Mouse (Mus musculus) MEL (cell line): ENCODE results near the gene Cd274. TPM values are rescaled to one million over a fixed set of nuclear protein-coding genes. Genes with fewer than 3 reads are reported as not detected.

ENCODE experiments used
- DNase-seq: peaks from one replicate; pipeline ENCODE4 v3.0.0; 2011; ENCODE audit warnings: low read depth, low spot score
- H3K27ac ChIP-seq: 2 replicates; pipeline ENCODE4 v1.5.1; 2012; ENCODE audit warnings: low read depth, mild to moderate bottlenecking, control low read depth, low read length, moderate library complexity; ENCODE audit not compliant: control insufficient read depth
- H3K27me3 ChIP-seq, 2 experiments: fragments of 150-350 bp in 1 of 2; sonication (generic) in 1 of 2; 2 replicates each; pipeline ENCODE4 v1.6.1; 2012; ENCODE audit warnings: low read length in 2 of 2, mild to moderate bottlenecking in 2 of 2, improper control_type of control experiment in 1 of 2, moderate library complexity in 1 of 2; ENCODE audit not compliant: insufficient read depth in 2 of 2, control insufficient read depth in 1 of 2
- H3K36me3 ChIP-seq, 2 experiments: 2 replicates each; pipeline ENCODE4 v1.6.1; 2012 to 2014; ENCODE audit warnings: low read length in 2 of 2, improper control_type of control experiment in 1 of 2, inconsistent platforms in 1 of 2, mild to moderate bottlenecking in 1 of 2; ENCODE audit not compliant: insufficient read depth in 2 of 2, control insufficient read depth in 1 of 2
- H3K4me1 ChIP-seq, 2 experiments: fragments of 150-350 bp in 1 of 2; sonication (generic) in 1 of 2; 2 replicates each; pipeline ENCODE4 v1.6.1; 2012; ENCODE audit warnings: low read length in 2 of 2, improper control_type of control experiment in 1 of 2, mild to moderate bottlenecking in 1 of 2; ENCODE audit not compliant: insufficient read depth in 2 of 2, control insufficient read depth in 1 of 2
- H3K4me3 ChIP-seq, 2 experiments: fragments of 150-350 bp in 1 of 2; sonication (generic) in 1 of 2; 2 replicates each; pipeline ENCODE4 v1.5.1; 2012; ENCODE audit warnings: low read depth in 2 of 2, low read length in 2 of 2, mild to moderate bottlenecking in 2 of 2, moderate library complexity in 2 of 2, control low read depth in 1 of 2, improper control_type of control experiment in 1 of 2; ENCODE audit not compliant: control insufficient read depth in 1 of 2, insufficient read depth in 1 of 2
- H3K79me2 ChIP-seq: 2 replicates; pipeline ENCODE4 v1.6.1; 2012; ENCODE audit warnings: mild to moderate bottlenecking, low read length, moderate library complexity; ENCODE audit not compliant: control insufficient read depth, poor library complexity, insufficient read depth
- H3K9ac ChIP-seq: 2 replicates; pipeline ENCODE4 v1.6.1; 2012; ENCODE audit warnings: low read depth, mild to moderate bottlenecking, control low read depth, low read length, moderate library complexity; ENCODE audit not compliant: control insufficient read depth, poor library complexity, severe bottlenecking
- H3K9me3 ChIP-seq: fragments of 150-350 bp; sonication (generic); replicated peaks from 2 replicates; pipeline ENCODE4 v1.6.1; 2012; ENCODE audit warnings: mild to moderate bottlenecking, low read length, improper control_type of control experiment, moderate library complexity; ENCODE audit not compliant: insufficient read depth
- BHLHE40 ChIP-seq: IDR thresholded peaks from 2 replicates; pipeline ENCODE4 v1.6.1; 2012; ENCODE audit warnings: low read depth, mild to moderate bottlenecking, inconsistent platforms, low read length, improper control_type of control experiment, borderline replicate concordance
- CHD1 ChIP-seq: IDR thresholded peaks from 2 replicates; pipeline ENCODE4 v1.6.1; 2012; ENCODE audit warnings: low read depth, mild to moderate bottlenecking, inconsistent platforms, low read length, improper control_type of control experiment
- CHD2 ChIP-seq: IDR thresholded peaks from 2 replicates; pipeline ENCODE4 v1.6.1; 2011; ENCODE audit warnings: low read length, improper control_type of control experiment
- ELF1 ChIP-seq: IDR thresholded peaks from 2 replicates; pipeline ENCODE4 v1.6.1; 2014; ENCODE audit warnings: low read depth, mild to moderate bottlenecking, inconsistent platforms, low read length, improper control_type of control experiment, moderate library complexity
- ETS1 ChIP-seq: IDR thresholded peaks from 2 replicates; pipeline ENCODE4 v1.6.1; 2012; ENCODE audit warnings: low read depth, mild to moderate bottlenecking, inconsistent platforms, low read length, improper control_type of control experiment, moderate library complexity
- GABPA ChIP-seq: IDR thresholded peaks from 2 replicates; pipeline ENCODE4 v1.6.1; 2012; ENCODE audit warnings: low read depth, mild to moderate bottlenecking, inconsistent platforms, low read length, improper control_type of control experiment, moderate library complexity
- GATA1 ChIP-seq: IDR thresholded peaks from 2 replicates; pipeline ENCODE4 v1.6.1; 2011; ENCODE audit warnings: low read depth, low read length, improper control_type of control experiment
- HCFC1 ChIP-seq: IDR thresholded peaks from 2 replicates; pipeline ENCODE4 v1.6.1; 2012; ENCODE audit warnings: low read depth, mild to moderate bottlenecking, inconsistent platforms, low read length, improper control_type of control experiment, moderate library complexity
- JUND ChIP-seq: IDR thresholded peaks from 2 replicates; pipeline ENCODE4 v1.6.1; 2011; ENCODE audit warnings: low read depth, mild to moderate bottlenecking, improper control_type of control experiment, low read length
- MAFK ChIP-seq: IDR thresholded peaks from 2 replicates; pipeline ENCODE4 v1.6.1; 2011; ENCODE audit warnings: low read depth, mild to moderate bottlenecking, low read length, improper control_type of control experiment, borderline replicate concordance
- MAX ChIP-seq: IDR thresholded peaks from 2 replicates; pipeline ENCODE4 v1.6.1; 2011; ENCODE audit warnings: low read length, improper control_type of control experiment
- MAZ ChIP-seq: IDR thresholded peaks from 2 replicates; pipeline ENCODE4 v1.6.1; 2012; ENCODE audit warnings: low read depth, mild to moderate bottlenecking, inconsistent platforms, low read length, improper control_type of control experiment
- NELFE ChIP-seq: IDR thresholded peaks from 2 replicates; pipeline ENCODE4 v1.6.1; 2011; ENCODE audit warnings: low read depth, low read length, improper control_type of control experiment
- POLR2AphosphoS5 ChIP-seq: IDR thresholded peaks from 2 replicates; pipeline ENCODE4 v1.6.1; 2012; ENCODE audit warnings: low read depth, borderline replicate concordance, mild to moderate bottlenecking, inconsistent platforms, low read length, moderate library complexity, mixed read lengths
- SMC3 ChIP-seq: IDR thresholded peaks from 2 replicates; pipeline ENCODE4 v1.6.1; 2011; ENCODE audit warnings: low read depth, low read length, improper control_type of control experiment
- polyA plus RNA-seq, 2 experiments: library from polyadenylated mRNA; stranded (reverse) in 1 of 2; unstranded in 1 of 2; fragments of >175 nt in 1 of 2; fragments of >200 nt in 1 of 2; gene quantifications; 2 replicates each; pipeline versions ENCODE4 v1.2.1 to v1.2.4; 2012; ENCODE audit warnings: low replicate concordance in 2 of 2, low read depth in 1 of 2; ENCODE audit not compliant: insufficient read length in 2 of 2, insufficient read depth in 1 of 2, missing spikeins in 1 of 2
- total RNA-seq: library from RNA; depleted of rRNA; stranded (reverse); fragments of 300-350 nt; gene quantifications from 2 replicates; pipeline ENCODE4 v1.2.3, GENCODE M21; 2012

The Cd274 gene
- total and polyA plus RNA-seq, 3 experiments: 3.1 to 5.0 TPM; not detected in 1

DNA sequence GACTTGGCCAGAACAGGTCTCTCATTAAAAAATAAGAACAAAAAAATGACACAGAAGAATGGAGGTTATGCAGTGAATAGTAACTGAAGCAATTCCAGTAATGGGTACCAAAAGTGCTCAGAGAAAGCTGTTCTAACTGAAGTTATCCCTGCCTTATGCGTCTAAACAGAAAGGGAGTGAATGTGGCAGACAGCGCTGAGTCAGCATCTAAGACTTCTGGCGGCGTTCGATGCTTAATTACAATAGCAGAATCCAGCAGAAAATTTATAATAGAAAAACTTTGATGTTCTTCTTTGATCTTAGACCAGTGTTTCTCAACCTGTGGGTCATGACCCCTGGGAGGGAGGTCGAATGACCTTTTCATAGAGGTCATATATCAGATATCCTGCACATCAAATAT, 21.6 kb upstream of the Cd274 start:
- Histone ChIP-seq H3K36me3 (peaks cover 0 to 3% of the 10 kb centered on the region in 2 experiments; a peak in 1 of 4 replicates), H3K27me3 (no peaks in the 10 kb centered on the region), H3K4me3 (no peak overlapping the region), H3K79me2 (no peaks in the 10 kb centered on the region), H3K9ac (no peak overlapping the region), H3K9me3 (no peaks in the 10 kb centered on the region), H3K4me1 (peaks cover 0 to 6% of the 10 kb centered on the region in 2 experiments; a peak in 1 of 4 replicates), H3K27ac (no peak overlapping the region)
- no peak for DNase-seq
- TF ChIP-seq MAFK: peak; percentile 92
- TF ChIP-seq ELF1: no peak
- TF ChIP-seq, all 39 proteins: peak for 1

DNA sequence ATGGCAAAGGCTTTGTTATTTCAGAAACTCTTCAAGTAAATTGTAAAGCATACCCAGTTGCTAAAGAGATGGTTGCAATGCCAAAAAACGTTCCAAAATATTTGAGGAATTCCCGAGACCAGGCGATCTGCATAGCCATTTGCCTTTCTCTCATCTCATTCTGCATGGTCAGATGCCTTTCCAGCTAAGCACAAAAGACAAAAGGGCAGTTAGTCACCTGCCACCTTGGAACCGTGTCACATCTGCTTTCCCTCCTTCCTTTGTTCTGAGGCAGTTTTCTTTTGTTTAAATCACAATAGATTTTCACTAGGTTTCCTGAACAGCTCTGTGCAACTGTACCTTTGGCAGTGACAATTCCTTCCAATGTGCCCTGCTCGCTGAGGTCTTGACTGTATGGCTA, 16.3 kb upstream of the Cd274 start:
- no peak for DNase-seq
- Histone ChIP-seq H3K9ac (no peak overlapping the region), H3K79me2 (no peaks in the 10 kb centered on the region), H3K27me3 (no peaks in the 10 kb centered on the region), H3K4me3 (no peak overlapping the region), H3K4me1 (no peaks in the 10 kb centered on the region), H3K9me3 (no peaks in the 10 kb centered on the region), H3K36me3 (peaks cover 3 to 7% of the 10 kb centered on the region in 2 experiments; a peak in 3 of 4 replicates), H3K27ac (no peak overlapping the region)
- no peak for TF ChIP-seq ELF1
- no peak for TF ChIP-seq GABPA
- TF ChIP-seq ETS1: no peak
- TF ChIP-seq BHLHE40: no peak
- TF ChIP-seq NELFE: no peak
- TF ChIP-seq MAZ: no peak
- no peak for TF ChIP-seq SMC3
- TF ChIP-seq GATA1: no peak
- no peak for TF ChIP-seq MAX
- no peak for TF ChIP-seq CHD1
- no peak for TF ChIP-seq POLR2AphosphoS5
- TF ChIP-seq JUND: no peak
- no peak for TF ChIP-seq CHD2
- no peak for TF ChIP-seq HCFC1
